Mouse (Mus musculus) retina, postnatal 1 day (tissue): Measurements from ENCODE around the gene Cebpa.

Source experiments
- DNase-seq: peaks from one replicate; pipeline ENCODE4 v3.0.0-alpha.2; 2012

The Cebpa gene

DNA sequence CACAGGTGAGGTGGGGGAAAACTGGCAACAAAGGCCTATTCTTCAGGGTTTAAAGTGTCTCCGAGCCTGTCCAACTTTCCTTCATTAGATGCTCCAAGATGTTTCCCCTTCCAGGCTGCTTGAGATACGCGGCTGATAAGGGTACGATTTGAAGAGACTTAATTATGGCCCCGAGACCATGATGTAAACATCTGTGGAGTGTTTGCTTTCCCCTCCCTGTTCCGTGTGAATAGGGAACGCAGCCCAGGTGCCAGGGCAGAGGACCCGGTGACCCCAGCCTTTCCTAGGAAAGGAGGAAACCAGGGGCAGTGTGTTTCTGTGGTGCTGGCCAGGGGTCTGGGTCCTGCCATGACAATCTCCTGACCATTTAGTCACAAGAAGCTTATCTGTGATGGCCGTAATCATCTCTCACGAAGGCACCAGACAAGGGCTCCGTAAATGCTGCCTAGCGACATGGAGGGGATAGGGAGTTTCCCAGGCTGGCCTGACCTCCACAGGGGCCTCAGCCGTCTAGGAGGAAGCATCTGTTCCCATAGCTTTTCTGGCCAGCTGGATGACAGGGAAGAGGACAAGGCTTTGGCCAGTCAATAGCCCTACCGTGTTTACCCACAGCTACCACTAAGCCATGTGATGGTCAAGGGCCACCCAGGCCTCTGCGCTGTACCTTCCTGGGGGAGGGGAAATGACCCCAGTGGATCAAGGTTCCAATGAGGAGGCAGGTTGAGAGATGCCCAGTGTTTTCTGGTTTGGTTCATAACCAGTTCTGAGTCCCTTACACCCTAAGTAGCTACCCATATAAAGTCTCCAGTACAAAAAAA, 30.7 kb downstream of the Cebpa start:
- no peak for DNase-seq

GRCm38 (mm10) chr7:35150860-35151259, 31.8 kb downstream of the Cebpa start:
- DNase-seq: no peak

- no peak for DNase-seq
Measured at GRCm38 (mm10) chr7:35154449-35154848, 35.4 kb downstream of the Cebpa start.

DNA sequence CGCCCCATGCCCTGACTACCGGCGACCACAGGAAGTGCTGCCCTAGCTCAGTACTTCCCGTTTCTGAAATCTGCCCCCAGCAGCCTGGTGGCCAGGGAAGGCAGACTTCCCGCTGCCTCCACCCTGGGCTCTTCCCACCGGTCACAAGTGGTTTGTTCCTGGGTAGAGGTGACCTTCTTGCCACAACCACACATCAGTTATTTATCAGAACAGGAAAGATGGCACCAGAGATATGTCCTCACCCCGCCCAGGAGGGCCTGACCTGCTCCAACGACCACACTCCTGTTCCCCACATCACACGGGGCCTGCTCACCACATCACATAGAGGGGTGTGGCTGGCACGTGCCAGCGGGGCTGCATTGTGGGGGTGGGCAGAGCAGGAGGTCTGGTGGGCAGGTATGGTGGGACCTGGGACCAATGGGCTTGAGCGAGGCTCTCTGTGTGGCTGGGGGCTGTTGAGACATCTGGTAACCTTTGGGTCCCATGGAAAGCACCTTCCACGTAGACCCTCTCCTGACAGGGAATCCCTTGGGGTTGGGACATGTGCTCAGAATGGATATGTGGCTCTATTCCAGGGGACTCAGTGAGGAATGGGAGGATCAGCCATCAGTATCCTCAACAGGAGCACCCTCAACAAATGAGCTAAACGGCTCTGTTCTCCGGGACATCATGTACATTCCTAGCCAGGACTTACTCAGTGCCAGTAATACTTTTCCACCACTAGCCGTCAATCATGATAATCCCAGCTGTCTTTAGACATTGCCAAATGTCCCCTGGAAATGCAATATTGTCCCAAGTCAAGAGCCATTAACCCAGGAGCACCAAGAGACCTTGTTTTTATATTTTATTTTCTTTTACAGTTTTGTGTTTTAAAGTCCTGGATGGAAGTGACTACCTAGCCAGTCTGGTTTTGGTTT, 37.7 kb downstream of the Cebpa start:
- DNase-seq: no peak

GRCm38 (mm10) chr7:35157512-35157911, 38.4 kb downstream of the Cebpa start:
- no peak for DNase-seq

DNA sequence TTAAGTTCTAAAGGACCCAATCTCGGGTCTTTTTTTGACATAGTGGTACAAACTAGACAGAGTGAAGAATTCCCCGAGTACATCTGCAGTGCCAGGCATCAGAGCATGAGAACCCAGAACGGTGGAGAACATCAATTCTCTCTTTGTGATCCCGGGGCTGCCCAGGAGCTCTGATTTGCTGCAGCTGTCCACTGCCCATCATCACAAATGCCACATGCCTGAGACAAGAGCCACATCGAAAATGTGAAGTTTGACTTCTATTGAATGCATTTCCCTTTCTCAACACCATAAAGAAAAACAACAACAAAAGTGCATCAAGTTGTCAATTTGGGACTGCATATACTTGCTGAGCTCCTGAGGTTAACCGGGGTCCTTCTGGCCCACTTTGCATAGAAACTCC, 43.4 kb downstream of the Cebpa start:
- DNase-seq: no peak

GRCm38 (mm10) chr7:35163600-35163999, 44.5 kb downstream of the Cebpa start:
- DNase-seq: no peak

GRCm38 (mm10) chr7:35164131-35164530, 45.0 kb downstream of the Cebpa start:
- DNase-seq: no peak

GRCm38 (mm10) chr7:35166988-35167387, 47.9 kb downstream of the Cebpa start:
- DNase-seq: no peak

DNA sequence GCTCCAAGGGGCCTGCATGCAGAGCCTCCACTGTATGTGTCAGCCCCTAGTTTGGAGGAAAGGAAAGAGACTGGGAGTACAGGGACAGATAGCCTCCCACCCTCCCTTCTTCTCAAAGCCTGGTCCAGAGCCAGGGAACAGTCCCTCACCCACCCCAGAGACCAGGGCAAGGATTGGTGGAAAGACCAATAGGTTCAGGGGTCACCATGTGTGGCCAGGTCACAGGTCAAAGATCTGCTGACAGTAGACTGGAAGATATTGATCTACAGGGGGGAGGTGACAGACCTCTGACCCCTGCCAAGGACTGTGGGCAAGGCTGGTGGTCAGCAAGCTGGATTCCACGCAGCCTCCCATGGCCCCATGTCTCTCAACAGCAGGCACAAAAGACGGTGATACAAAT, 48.8 kb downstream of the Cebpa start:
- no peak for DNase-seq

GRCm38 (mm10) chr7:35169341-35169740, 50.2 kb downstream of the Cebpa start:
- peak; percentile 84 for DNase-seq
